Mouse (Mus musculus) midbrain, postnatal 0 days (tissue): Measurements from ENCODE around the gene Sucla2. TPM values are rescaled to one million over a fixed set of nuclear protein-coding genes. Genes with fewer than 3 reads are reported as not detected.
"Not testable (repeated sequence)": the region's sequence is repeated elsewhere in the genome, so short reads cannot be mapped to it uniquely, and the experiment has no call there.

Experiments
- ATAC-seq: fragments of 200-750 bp; cut with Nextera tagmentation; 2 replicates; pipeline ENCODE4 v1.8.0; 2017; ENCODE audit warnings: moderate number of reproducible peaks, mild to moderate bottlenecking, moderate TSS enrichment, moderate library complexity; ENCODE audit not compliant: low FRiP score
- DNase-seq: peaks from one replicate; pipeline ENCODE4 v3.0.0-alpha.2; 2015; ENCODE audit warnings: low spot score
- H3K27ac ChIP-seq: fragments of 300-500 bp; sonication (generic); 2 replicates; pipeline ENCODE4 v1.5.1; 2014; ENCODE audit warnings: low read depth, mild to moderate bottlenecking, low read length, mixed read lengths
- H3K27me3 ChIP-seq: fragments of 300-500 bp; sonication (generic); 2 replicates; pipeline ENCODE4 v1.6.1; 2014; ENCODE audit warnings: low read length, control low read depth, mixed read lengths; ENCODE audit not compliant: insufficient read depth
- H3K36me3 ChIP-seq: fragments of 300-500 bp; sonication (generic); 2 replicates; pipeline ENCODE4 v1.6.1; 2014; ENCODE audit warnings: low read length, control low read depth, mixed read lengths; ENCODE audit not compliant: insufficient read depth
- H3K4me1 ChIP-seq: fragments of 300-500 bp; sonication (generic); 2 replicates; pipeline ENCODE4 v1.6.1; 2014; ENCODE audit warnings: mild to moderate bottlenecking, control low read depth, antibody characterized with exemption, low read length, mixed read lengths; ENCODE audit not compliant: insufficient read depth
- H3K4me2 ChIP-seq: fragments of 300-500 bp; sonication (generic); 2 replicates; pipeline ENCODE4 v1.6.1; 2014; ENCODE audit warnings: low read depth, mild to moderate bottlenecking, low read length, mixed read lengths; ENCODE audit not compliant: poor library complexity, severe bottlenecking
- H3K4me3 ChIP-seq: fragments of 300-500 bp; sonication (generic); 2 replicates; pipeline ENCODE4 v1.5.1; 2014; ENCODE audit warnings: low read depth, mild to moderate bottlenecking, low read length, moderate library complexity
- H3K9ac ChIP-seq: fragments of 300-500 bp; sonication (generic); replicated peaks from 2 replicates; pipeline ENCODE4 v1.6.1; 2014; ENCODE audit warnings: mild to moderate bottlenecking, low read length, moderate library complexity, mixed read lengths; ENCODE audit not compliant: poor library complexity, severe bottlenecking
- H3K9me3 ChIP-seq: fragments of 300-500 bp; sonication (generic); 2 replicates; pipeline ENCODE4 v1.6.1; 2016; ENCODE audit warnings: low read length, control low read depth
- CTCF ChIP-seq: IDR thresholded peaks from 2 replicates; pipeline ENCODE4 v1.5.1; 2016; ENCODE audit warnings: antibody characterized with exemption, mild to moderate bottlenecking
- WGBS: fragments of 180-500 bp; shearing (Covaris S2); extraction: QIAGEN DNeasy Blood & Tissue Kit; methylation state at CpG from one replicate; pipeline ENCODE4 v1.1.7; 2014; 5-methylcytosine and 5-hydroxymethylcytosine counted together
- polyA plus RNA-seq: library from polyadenylated mRNA; unstranded; fragments of >200 nt; fragmentation: Nextera tagmentation; extraction: Ambion mirVana; gene quantifications from 2 replicates; pipeline ENCODE4 v1.2.1, GENCODE M21; 2015
- total RNA-seq: library from RNA; depleted of rRNA; stranded (reverse); fragments of >200 nt; gene quantifications from 2 replicates; pipeline ENCODE4 v1.2.3, GENCODE M21; 2014

Gene Sucla2
- total and polyA plus RNA-seq, 2 experiments from 2014 or later = 70.5 to 150 TPM

GRCm38 (mm10) chr14:73608668-73609481 lies 83.8 kb downstream of the Sucla2 start:
- no peak for TF ChIP-seq CTCF
- no peak for ATAC-seq
- no peak for DNase-seq

DNA sequence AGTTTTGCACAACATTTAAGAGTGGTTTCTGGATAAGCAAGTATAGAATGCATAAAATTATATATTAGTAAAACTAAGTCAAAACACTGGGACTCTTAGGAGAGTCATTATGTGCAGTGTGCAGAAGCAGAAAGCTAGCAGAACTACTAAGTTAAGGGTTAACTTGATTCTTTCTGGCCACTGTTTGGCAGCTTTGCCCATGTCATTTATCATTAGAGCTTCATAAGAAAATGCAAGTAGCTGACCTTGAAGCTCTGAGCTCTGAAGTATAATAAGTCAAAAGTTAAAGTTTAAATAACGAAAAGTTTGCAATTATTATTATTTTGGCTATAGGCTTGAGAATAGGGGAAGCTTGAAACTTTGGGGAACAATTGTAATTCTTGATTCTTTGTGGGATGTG lies 89.8 kb downstream of the Sucla2 start:
- H3K27ac ChIP-seq, H3K9me3 ChIP-seq, H3K27me3 ChIP-seq, DNase-seq, H3K4me2 ChIP-seq, ATAC-seq, H3K4me1 ChIP-seq, H3K4me3 ChIP-seq, H3K36me3 ChIP-seq, H3K9ac ChIP-seq: not testable (repeated sequence)
- WGBS = 67% methylated on average over 1 of the region's 1 CpGs

More at GRCm38 (mm10) chr14:73608668-73609481, 83.8 kb downstream of the Sucla2 start:
- H3K4me3 ChIP-seq = no peak overlapping the region
- no peaks in the 10 kb centered on the region for H3K4me1 ChIP-seq
- no peak overlapping the region for H3K4me2 ChIP-seq
- no peaks in the 10 kb centered on the region; the same call in 1 of the 2 replicates for H3K36me3 ChIP-seq
- no peaks in the 10 kb centered on the region for H3K27me3 ChIP-seq
- H3K27ac ChIP-seq = no peak overlapping the region
- H3K9me3 ChIP-seq = no peaks in the 10 kb centered on the region
- 42% methylated on average over 11 of the region's 11 CpGs for WGBS
- H3K9ac ChIP-seq = no peak overlapping the region

DNA sequence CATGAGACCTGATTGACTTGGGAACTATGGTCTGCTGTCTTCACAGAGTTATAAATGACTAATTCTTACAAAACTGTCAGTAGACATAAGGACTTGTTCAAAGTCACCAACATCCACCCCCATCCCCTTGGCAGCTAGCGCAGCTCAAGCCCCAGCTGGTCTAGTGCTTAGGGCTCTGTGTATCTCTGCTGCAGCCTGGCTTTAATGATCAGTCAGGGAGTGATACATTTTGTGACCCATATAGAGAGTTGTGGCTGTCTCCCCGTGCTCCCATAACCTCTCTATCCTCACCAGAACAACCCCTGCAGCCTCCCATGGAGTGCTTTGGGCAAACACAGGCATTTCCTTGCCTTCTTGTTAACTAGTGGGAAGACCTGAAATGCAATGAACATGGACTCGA lies 95.8 kb downstream of the Sucla2 start:
- no peaks in the 10 kb centered on the region for H3K4me1 ChIP-seq
- peaks cover 4% of the 10 kb centered on the region; the same call in 1 of the 2 replicates for H3K9me3 ChIP-seq
- WGBS = 80% methylated on average over 3 of the region's 3 CpGs
- H3K4me3 ChIP-seq = no peak overlapping the region
- no peak for TF ChIP-seq CTCF
- H3K27ac ChIP-seq = no peak overlapping the region
- ATAC-seq = no peak
- no peak for DNase-seq
- no peak overlapping the region for H3K4me2 ChIP-seq
- H3K9ac ChIP-seq = no peak overlapping the region
- H3K27me3 ChIP-seq = no peaks in the 10 kb centered on the region
- H3K36me3 ChIP-seq = no peaks in the 10 kb centered on the region

GRCm38 (mm10) chr14:73622988-73623387 lies 97.9 kb downstream of the Sucla2 start:
- TF ChIP-seq CTCF = no peak
- Histone ChIP-seq H3K27ac (no peak overlapping the region), H3K4me3 (no peak overlapping the region), H3K36me3 (no peaks in the 10 kb centered on the region), H3K27me3 (no peaks in the 10 kb centered on the region), H3K4me1 (no peaks in the 10 kb centered on the region), H3K9me3 (peaks cover 4% of the 10 kb centered on the region; the same call in 1 of the 2 replicates), H3K9ac (no peak overlapping the region), H3K4me2 (no peak overlapping the region)
- ATAC-seq = no peak
- DNase-seq = no peak
- WGBS = 94% methylated on average over 1 of the region's 1 CpGs

DNA sequence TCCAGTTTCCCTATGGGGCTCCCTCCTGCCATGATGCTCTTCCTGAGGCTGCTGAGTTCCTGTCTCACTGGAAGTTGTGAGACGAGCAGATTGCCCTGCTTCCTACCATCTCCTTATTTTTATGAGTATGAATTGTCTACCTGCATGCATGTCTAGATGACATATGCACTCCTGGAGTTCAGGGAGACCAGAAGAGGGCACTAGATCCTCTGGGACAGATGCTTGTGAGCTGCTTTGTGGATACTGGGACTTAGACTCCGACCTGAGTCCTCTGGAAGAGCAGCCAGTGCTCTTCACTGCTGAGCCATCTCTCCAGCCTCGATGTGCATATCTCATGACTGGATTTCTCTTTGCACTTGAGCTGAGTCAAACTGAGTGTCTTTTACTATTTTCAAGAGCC lies 100.3 kb downstream of the Sucla2 start:
- Histone ChIP-seq H3K36me3 (no peaks in the 10 kb centered on the region), H3K27me3 (no peaks in the 10 kb centered on the region), H3K4me2 (no peak overlapping the region), H3K9ac (no peak overlapping the region), H3K9me3 (no peaks in the 10 kb centered on the region), H3K4me1 (no peaks in the 10 kb centered on the region), H3K4me3 (no peak overlapping the region), H3K27ac (no peak overlapping the region)
- 72% methylated on average over 3 of the region's 3 CpGs for WGBS
- no peak for ATAC-seq
- TF ChIP-seq CTCF = peak; percentile 24; the same call in 1 of the 2 replicates
- DNase-seq = no peak

DNA sequence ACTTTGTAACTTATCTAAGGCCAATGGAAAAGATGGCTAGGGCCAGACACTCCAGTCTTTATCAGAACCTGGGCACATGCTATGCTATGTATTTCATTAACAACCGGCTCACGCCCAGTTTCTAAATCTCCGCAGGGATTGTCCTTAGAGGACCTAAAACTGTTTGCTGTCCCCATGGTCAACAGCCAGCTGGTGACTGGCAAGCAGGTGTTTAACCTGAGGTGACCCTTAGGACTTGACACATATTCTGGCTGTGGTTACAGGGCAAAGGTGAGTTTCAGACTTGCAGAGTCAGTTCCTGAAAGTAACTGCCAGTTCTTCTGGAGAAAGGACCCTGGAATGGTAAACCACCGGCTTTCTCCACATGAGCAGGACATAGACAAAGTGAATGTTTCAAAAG lies 106.4 kb downstream of the Sucla2 start:
- no peaks in the 10 kb centered on the region for H3K9me3 ChIP-seq
- H3K9ac ChIP-seq = no peak overlapping the region
- no peak overlapping the region for H3K27ac ChIP-seq
- ATAC-seq (no peak), DNase-seq (no peak)
- no peak overlapping the region for H3K4me3 ChIP-seq
- no peaks in the 10 kb centered on the region for H3K27me3 ChIP-seq
- H3K4me2 ChIP-seq = no peak overlapping the region
- no peaks in the 10 kb centered on the region for H3K36me3 ChIP-seq
- H3K4me1 ChIP-seq = no peaks in the 10 kb centered on the region
- 96% methylated on average over 4 of the region's 4 CpGs for WGBS
- no peak for TF ChIP-seq CTCF
